Mouse (Mus musculus) stomach, postnatal 0 days (tissue): ENCODE data around the gene Hoxa10.

Source experiments
- CTCF ChIP-seq: IDR thresholded peaks from 2 replicates; pipeline ENCODE4 v1.5.1; 2016; ENCODE audit warnings: antibody characterized with exemption, low read depth, mild to moderate bottlenecking, moderate library complexity
- EP300 ChIP-seq: optimal IDR thresholded peaks from 2 replicates; pipeline ENCODE3; 2016; ENCODE audit warnings: antibody characterized with exemption

DNA sequence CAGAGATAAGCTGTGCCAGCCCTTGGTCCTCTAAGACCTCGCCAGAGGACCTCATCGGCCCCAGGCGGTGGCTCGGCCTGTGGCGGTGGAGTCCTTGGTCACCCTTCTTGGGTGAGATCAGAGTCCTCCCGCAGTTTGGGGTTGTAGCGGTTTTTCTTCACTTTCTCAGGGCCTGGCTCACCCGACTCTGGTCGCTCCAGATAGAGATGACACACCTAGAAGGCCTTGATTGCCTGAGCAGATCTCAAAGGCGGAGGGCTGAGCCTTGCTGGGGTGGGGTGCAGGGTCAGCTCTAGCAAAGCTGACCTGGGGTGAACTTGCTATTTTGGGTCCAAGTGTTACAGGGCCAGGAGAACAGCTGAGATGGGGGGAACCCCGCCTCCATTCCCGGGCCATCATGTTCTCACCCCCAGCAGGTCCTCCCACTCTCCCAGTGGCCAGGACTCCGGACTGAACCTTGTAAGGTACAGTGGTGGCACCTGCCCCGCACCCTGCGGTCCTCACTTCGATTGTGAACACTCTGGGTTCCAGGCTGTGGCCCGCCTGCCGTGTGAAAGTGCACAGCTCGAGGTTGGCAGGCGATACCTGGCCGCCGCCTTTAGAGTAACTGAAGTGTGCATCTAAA lies 33.1 kb upstream of the Hoxa10 start:
- TF ChIP-seq EP300 = no peak
- no peak for TF ChIP-seq CTCF
